ENCODE assay signal across 13 mouse cellular contexts in genomic region chr9:85932209-85932608, GRCm38 (mm10).
"Had no signal": no experiment of that assay in that cellular context is flagged by ENCODE, and none has a peak within 500 bp of the region (broad histone marks: within the 10 kb centered on the region; RNA-seq: fewer than 3 reads in every experiment).

No protein-coding gene starts in this region.

- DNase-seq: gastrocnemius, adult 2 months; gastrocnemius, postnatal 10 days; gastrocnemius, postnatal 25 days; heart, adult 18-20 months; heart, postnatal 10 days; kidney, adult 11 months; kidney, adult 2 months; kidney, adult 9 months; kidney, postnatal 14 days; kidney, postnatal 36 days; layer of hippocampus, adult 9-11 months; layer of hippocampus, postnatal 36 days; left cerebral cortex, postnatal 4 days had no signal
